In the genomic region with DNA sequence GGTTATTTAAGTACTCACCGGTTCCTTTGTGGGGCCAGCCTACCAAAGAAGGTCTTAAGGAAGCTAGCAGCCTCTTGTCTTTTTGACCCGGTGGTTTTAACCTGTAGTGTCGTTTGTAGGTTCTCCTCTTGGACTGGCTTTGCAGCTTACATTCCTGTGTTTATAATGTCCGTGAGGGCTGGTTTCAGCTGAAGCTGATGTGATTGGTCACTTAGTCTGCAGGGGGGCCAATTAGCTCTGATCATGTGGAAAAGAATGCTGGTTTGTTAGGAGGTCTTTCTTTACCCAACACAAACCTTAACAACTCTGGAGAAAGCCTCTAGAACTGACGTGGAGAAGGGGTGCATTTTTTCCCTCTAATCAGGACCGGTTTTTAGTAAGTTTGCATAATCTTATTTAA, we compare ENCODE assay signal across 16 mouse cellular contexts. TPM values are rescaled to one million over a fixed set of nuclear protein-coding genes. Genes with fewer than 3 reads are reported as not detected.
A peak's percentile ranks its signal among the peaks of the same experiment; 100 is the strongest.
DNase-seq lines count a peak whose midpoint lies in the region; ATAC-seq and TF ChIP-seq lines count a peak whose summit lies in the region.
"Had no signal": no experiment of that assay in that cellular context is flagged by ENCODE, and none has a peak within 500 bp of the region (broad histone marks: within the 10 kb centered on the region; RNA-seq: fewer than 3 reads in every experiment).

TSS of gene Kcnj13 (minus strand) at position 136 of the 400 bp plus-strand sequence.

- no peak for TF ChIP-seq EP300 in lung, postnatal 0 days (IDR thresholded peaks at IDR 0.05)

- no peak within 1 kb of the TSS for H3K4me2 ChIP-seq in hindbrain, embryonic 11.5 days (replicated peaks; ENCODE audit: low read depth, low read length)
- H3K4me2 ChIP-seq in hindbrain, embryonic 12.5 days (replicated peaks): no peak within 1 kb of the TSS
- peak within 1 kb of the TSS; percentile 30; the same call in 1 of the 2 replicates for H3K4me2 ChIP-seq in lung, postnatal 0 days (replicated peaks; ENCODE audit: low read depth, low read length)
- H3K4me2 ChIP-seq: limb, embryonic 15.5 days had no signal

- ATAC-seq in hindbrain, embryonic 11.5 days (ENCODE audit: low FRiP score): no peak
- no peak for ATAC-seq in hindbrain, embryonic 12.5 days (ENCODE audit: low FRiP score)
- ATAC-seq in lung, postnatal 0 days: peak; percentile 67

- no peaks in the 10 kb centered on the region for H3K27me3 ChIP-seq in hindbrain, embryonic 11.5 days (ENCODE audit: control insufficient read depth, insufficient read depth, low read length)
- H3K27me3 ChIP-seq in hindbrain, embryonic 10.5 days (ENCODE audit: insufficient read depth, poor library complexity, severe bottlenecking): no peaks in the 10 kb centered on the region
- H3K27me3 ChIP-seq in hindbrain, embryonic 12.5 days: no peaks in the 10 kb centered on the region
- H3K27me3 ChIP-seq in lung, postnatal 0 days (replicated peaks; ENCODE audit: insufficient read depth, low read length): no peaks in the 10 kb centered on the region
- H3K27me3 ChIP-seq: limb, embryonic 15.5 days had no signal

- no peak within 1 kb of the TSS for H3K27ac ChIP-seq in hindbrain, embryonic 11.5 days (ENCODE audit: low read depth, low read length)
- no peak within 1 kb of the TSS for H3K27ac ChIP-seq in hindbrain, embryonic 10.5 days
- H3K27ac ChIP-seq in hindbrain, embryonic 12.5 days: no peak within 1 kb of the TSS
- peak within 1 kb of the TSS; percentile 5; the same call in 1 of the 2 replicates for H3K27ac ChIP-seq in lung, postnatal 0 days (ENCODE audit: low read length)
- H3K27ac ChIP-seq: heart, adult 2 months; left cerebral cortex, adult 2 months; limb, embryonic 15.5 days had no signal

- TF ChIP-seq POLR2A in brain, embryonic 14.5 days (IDR thresholded peaks at IDR 0.05; ENCODE audit: borderline replicate concordance, extremely low read depth, insufficient read depth, insufficient read length, poor library complexity, severe bottlenecking): no peak

- H3K4me1 ChIP-seq in hindbrain, embryonic 11.5 days (replicated peaks; ENCODE audit: control insufficient read depth, insufficient read depth, low read length): no peaks in the 10 kb centered on the region
- no peaks in the 10 kb centered on the region for H3K4me1 ChIP-seq in hindbrain, embryonic 10.5 days (replicated peaks)
- H3K4me1 ChIP-seq in hindbrain, embryonic 12.5 days: 0 out of 2 replicates have a peak, but pooled peaks cover 3% of the 10 kb centered on the region
- peaks cover 7% of the 10 kb centered on the region; the same call in 1 of the 2 replicates for H3K4me1 ChIP-seq in lung, postnatal 0 days (ENCODE audit: insufficient read depth, low read depth, low read length)

- TF ChIP-seq CTCF in brain, embryonic 14.5 days (IDR thresholded peaks at IDR 0.05; ENCODE audit: borderline replicate concordance, extremely low read depth, insufficient read depth, insufficient read length): no peak
- no peak for TF ChIP-seq CTCF in lung, postnatal 0 days (IDR thresholded peaks at IDR 0.05)

- H3K9me3 ChIP-seq in hindbrain, embryonic 11.5 days (ENCODE audit: control insufficient read depth, low read length): no peaks in the 10 kb centered on the region
- H3K9me3 ChIP-seq in hindbrain, embryonic 10.5 days: no peaks in the 10 kb centered on the region
- no peaks in the 10 kb centered on the region for H3K9me3 ChIP-seq in hindbrain, embryonic 12.5 days (replicated peaks)
- no peaks in the 10 kb centered on the region for H3K9me3 ChIP-seq in lung, postnatal 0 days (ENCODE audit: low read length)
- H3K9me3 ChIP-seq: limb, embryonic 15.5 days had no signal

- peak; percentile 4 for DNase-seq in hindbrain, embryonic 11.5 days (ENCODE audit: low spot score)
- no peak for DNase-seq in hindbrain, embryonic 10.5 days (ENCODE audit: low spot score)
- DNase-seq in brain, embryonic 14.5 days (ENCODE audit: low read depth): peak; percentile 41
- peak; percentile 46 for DNase-seq in lung, postnatal 0 days (ENCODE audit: low spot score)
- DNase-seq in heart, postnatal 14 days: no peak
- DNase-seq in cerebellum, adult 11 months: no peak
- DNase-seq in cerebellum, postnatal 4 days (ENCODE audit: low spot score in 2 of 2): no peak
- DNase-seq: cerebellum, adult 9-10 months; heart, adult 2 months; midbrain, embryonic 14.5 days had no signal

- no peak within 1 kb of the TSS for H3K4me3 ChIP-seq in hindbrain, embryonic 11.5 days (ENCODE audit: low read depth, low read length)
- H3K4me3 ChIP-seq in hindbrain, embryonic 10.5 days: no peak within 1 kb of the TSS
- H3K4me3 ChIP-seq in hindbrain, embryonic 12.5 days: no peak within 1 kb of the TSS
- peak within 1 kb of the TSS; percentile 14; the same call in 1 of the 2 replicates for H3K4me3 ChIP-seq in lung, postnatal 0 days (ENCODE audit: low read depth, low read length)
- H3K4me3 ChIP-seq: heart, adult 2 months; left cerebral cortex, adult 2 months; limb, embryonic 15.5 days had no signal

- no peak within 1 kb of the TSS for H3K9ac ChIP-seq in hindbrain, embryonic 11.5 days (ENCODE audit: low read depth, low read length)
- no peak within 1 kb of the TSS for H3K9ac ChIP-seq in hindbrain, embryonic 12.5 days
- no peak within 1 kb of the TSS for H3K9ac ChIP-seq in lung, postnatal 0 days (replicated peaks; ENCODE audit: low read depth)
- H3K9ac ChIP-seq: limb, embryonic 15.5 days had no signal

- WGBS in hindbrain, embryonic 11.5 days: 50% methylated on average over 6 of the region's 6 CpGs
- WGBS in hindbrain, embryonic 10.5 days: 54% methylated on average over 6 of the region's 6 CpGs
- WGBS in hindbrain, embryonic 12.5 days: 45% methylated on average over 6 of the region's 6 CpGs
- WGBS in lung, postnatal 0 days: 31% methylated on average over 6 of the region's 6 CpGs

- intact Hi-C loops in heart, postnatal 14 days (cut with DNase I): no loop called here

- H3K36me3 ChIP-seq in hindbrain, embryonic 11.5 days (ENCODE audit: control insufficient read depth, insufficient read depth, low read length): no peaks in the 10 kb centered on the region
- H3K36me3 ChIP-seq in hindbrain, embryonic 10.5 days: peaks cover 30% of the 10 kb centered on the region
- H3K36me3 ChIP-seq in hindbrain, embryonic 12.5 days: peaks cover 11% of the 10 kb centered on the region; the same call in 1 of the 2 replicates
- H3K36me3 ChIP-seq in lung, postnatal 0 days (ENCODE audit: insufficient read depth, low read length): no peaks in the 10 kb centered on the region

RNA-seq across cellular contexts. Expression of gene Kcnj13, which starts in this region (rescaled TPM):
- polyA plus RNA-seq in hindbrain, embryonic 11.5 days (2014; fragmentation: Nextera tagmentation; extraction: Ambion mirVana): 8.1 and 8.8 TPM in 2 replicates
- 1.1 and 5.0 TPM in 2 replicates for polyA plus RNA-seq in hindbrain, embryonic 10.5 days (2016; fragmentation: Nextera tagmentation; extraction: Ambion mirVana)
- polyA plus RNA-seq in brain, embryonic 14.5 days (2012; rRNA removed): 2.7 and 6.8 TPM in 2 replicates
- polyA plus RNA-seq in hindbrain, embryonic 12.5 days (2016; fragmentation: Nextera tagmentation; extraction: Ambion mirVana): 11.8 and 12.0 TPM in 2 replicates
- 41.4 and 48.7 TPM in 2 replicates for polyA plus RNA-seq in lung, postnatal 0 days (2015; fragmentation: Nextera tagmentation; extraction: Ambion mirVana)
- not detected for total RNA-seq in heart, postnatal 14 days (2021)
- total RNA-seq: heart, adult 2 months; heart, postnatal 25 days had no signal
- polyA plus RNA-seq: neural tube, embryonic 11.5 days; spleen, adult 2 months had no signal

Comparison
In these comparisons a context has a peak if more than half of its experiments do, and no peak if none do; other contexts are left out.
1. DNase-seq: peak in hindbrain, embryonic 11.5 days (single experiment), brain, embryonic 14.5 days (single experiment) and lung, postnatal 0 days (single experiment); none in hindbrain, embryonic 10.5 days (single experiment), heart, postnatal 14 days (0 of 2), cerebellum, adult 11 months (single experiment) and cerebellum, postnatal 4 days (0 of 2).